Mouse (Mus musculus): Measurements from ENCODE around the gene 9330182L06Rik. TPM values are rescaled to one million over a fixed set of nuclear protein-coding genes. Genes with fewer than 3 reads are reported as not detected.

The 9330182L06Rik gene
- total and polyA plus RNA-seq, 2 experiments, result 0.20 to 0.46 TPM

DNA sequence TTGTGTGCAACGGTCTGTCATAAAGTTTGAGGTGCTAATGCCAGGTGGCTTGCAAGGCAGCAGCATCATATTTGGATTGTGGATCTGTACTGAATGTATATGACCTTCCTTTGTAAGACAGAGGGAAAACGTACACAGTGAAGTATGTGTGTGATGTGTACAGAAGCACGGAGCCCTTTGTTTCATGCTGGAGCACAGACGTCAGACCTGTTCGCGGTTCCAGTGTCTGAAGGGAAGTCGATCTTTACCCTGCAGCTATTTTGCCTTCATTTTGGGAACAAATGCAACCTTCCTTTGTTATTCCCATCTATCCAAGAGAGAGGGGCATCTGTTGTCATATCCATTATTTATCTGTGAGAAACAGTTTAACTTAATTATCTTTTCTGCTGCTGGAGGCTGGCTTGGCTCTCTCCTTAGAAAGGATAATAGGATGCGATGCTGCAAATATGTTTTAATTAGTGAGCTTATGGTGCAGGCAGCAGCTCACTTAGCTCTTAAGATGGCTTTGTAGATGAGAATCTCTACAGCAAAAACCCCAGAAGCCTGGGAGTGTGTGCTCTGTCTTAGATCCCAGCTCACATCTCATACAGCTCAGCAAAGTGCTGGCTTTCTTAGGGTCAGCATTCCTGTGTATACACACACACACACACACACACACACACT is 73.7 kb downstream of the 9330182L06Rik start:
- no peak for DNase-seq (ENCODE audit: extremely low read depth, low read depth, low spot score)
- WGBS, result 82% methylated on average over 8 of the region's 8 CpGs
- TF ChIP-seq POLR2A (IDR thresholded peaks at IDR 0.05; ENCODE audit: extremely low read depth, insufficient read depth, low read length) (no peak), CTCF (IDR thresholded peaks at IDR 0.05; ENCODE audit: low read depth, low read length) (no peak)
- Histone ChIP-seq H3K27ac (replicated peaks; ENCODE audit: insufficient read depth, low read depth, low read length) (no peak overlapping the region), H3K4me3 (ENCODE audit: insufficient read depth, low read depth, low read length) (no peak overlapping the region), H3K36me3 (ENCODE audit: control insufficient read depth, insufficient read depth, low read length) (no peaks in the 10 kb centered on the region), H3K4me1 (ENCODE audit: control insufficient read depth, insufficient read depth, low read length) (no peaks in the 10 kb centered on the region), H3K9ac (ENCODE audit: low read depth, low read length) (no peak overlapping the region), H3K79me2 (ENCODE audit: control insufficient read depth, insufficient read depth, low read length) (no peaks in the 10 kb centered on the region), H3K27me3 (ENCODE audit: control insufficient read depth, insufficient read depth, low read length) (no peaks in the 10 kb centered on the region)

DNA sequence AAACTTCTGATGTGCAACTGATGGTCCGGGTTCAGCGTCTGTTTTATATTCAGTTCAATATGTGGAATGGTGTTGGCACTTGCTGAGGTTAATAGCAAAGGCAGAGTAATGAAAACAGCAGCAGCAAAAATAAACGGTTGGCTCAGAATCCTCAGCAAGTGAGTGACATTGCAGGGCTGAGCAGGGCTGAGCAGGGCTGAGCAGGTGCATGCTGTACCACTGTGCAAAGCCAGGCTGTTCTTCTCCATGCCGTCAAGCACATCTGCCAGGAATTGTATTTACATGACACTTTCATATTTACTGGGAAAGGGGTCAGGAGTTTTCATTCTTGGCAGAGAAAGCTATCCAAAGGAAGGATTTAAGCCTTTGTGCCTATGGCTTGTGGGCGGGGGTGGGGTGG is 78.7 kb downstream of the 9330182L06Rik start:
- 82% methylated on average over 5 of the region's 5 CpGs for whole genome bisulfite sequencing
- Histone ChIP-seq H3K4me3 (ENCODE audit: insufficient read depth, low read depth, low read length) (no peak overlapping the region), H3K27me3 (ENCODE audit: control insufficient read depth, insufficient read depth, low read length) (no peaks in the 10 kb centered on the region), H3K9ac (ENCODE audit: low read depth, low read length) (no peak overlapping the region), H3K79me2 (ENCODE audit: control insufficient read depth, insufficient read depth, low read length) (no peaks in the 10 kb centered on the region), H3K4me1 (ENCODE audit: control insufficient read depth, insufficient read depth, low read length) (no peaks in the 10 kb centered on the region), H3K27ac (replicated peaks; ENCODE audit: insufficient read depth, low read depth, low read length) (no peak overlapping the region), H3K36me3 (ENCODE audit: control insufficient read depth, insufficient read depth, low read length) (no peaks in the 10 kb centered on the region)
- TF ChIP-seq CTCF (IDR thresholded peaks at IDR 0.05; ENCODE audit: low read depth, low read length), result no peak
- DNase-seq (ENCODE audit: extremely low read depth, low read depth, low spot score), result no peak

DNA sequence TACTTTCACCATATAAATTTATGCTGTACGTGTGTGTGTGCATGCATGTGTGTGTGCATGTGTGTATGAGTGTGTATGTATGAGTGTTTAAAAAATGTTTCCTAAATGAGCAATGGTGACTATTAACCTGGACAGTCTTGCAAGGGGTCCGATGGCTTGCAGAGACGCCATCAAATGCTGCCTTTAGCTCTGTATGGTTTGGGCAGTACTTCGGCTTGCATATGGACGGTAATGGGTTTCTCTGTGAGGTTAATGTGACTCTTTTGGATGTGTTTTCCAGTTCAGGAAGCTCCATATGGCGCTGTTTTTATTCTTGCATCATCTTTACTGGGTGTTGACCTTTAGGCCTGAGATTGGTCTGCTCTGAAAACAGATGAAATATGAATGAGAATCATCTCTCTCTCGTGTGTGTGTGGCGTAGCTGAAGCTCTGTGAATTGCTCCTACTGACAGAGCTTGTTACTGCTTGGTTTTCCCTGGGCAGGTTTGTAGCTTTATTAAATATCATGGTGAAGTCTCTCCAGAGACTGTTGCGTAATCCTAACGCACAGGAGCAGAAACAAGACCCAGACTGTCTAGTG is 79.2 kb downstream of the 9330182L06Rik start:
- no peak for TF ChIP-seq POLR2A (IDR thresholded peaks at IDR 0.05; ENCODE audit: extremely low read depth, insufficient read depth, low read length)
- no peak for TF ChIP-seq CTCF (IDR thresholded peaks at IDR 0.05; ENCODE audit: low read depth, low read length)

DNA sequence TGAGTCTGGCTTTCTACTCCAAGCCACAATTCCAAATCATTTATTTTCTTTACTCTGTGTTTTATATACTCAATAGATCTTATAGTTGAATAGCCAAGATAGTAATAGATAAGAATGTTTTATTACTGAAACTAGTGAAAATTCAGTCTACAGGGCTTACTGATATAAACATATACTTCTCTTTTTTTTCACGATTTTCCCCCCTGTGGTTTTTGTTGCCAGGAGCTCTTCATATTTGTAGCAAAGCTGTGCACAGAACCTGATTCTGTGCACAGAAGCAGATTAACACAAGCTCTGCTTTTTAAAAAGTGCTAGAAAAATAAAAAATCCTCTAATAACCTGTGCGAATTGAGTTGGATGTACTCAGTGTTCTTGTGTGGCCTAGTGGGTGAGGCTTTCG is 79.7 kb downstream of the 9330182L06Rik start:
- no peak for DNase-seq (ENCODE audit: extremely low read depth, low read depth, low spot score)
- Histone ChIP-seq H3K27ac (replicated peaks; ENCODE audit: insufficient read depth, low read depth, low read length) (no peak overlapping the region), H3K9ac (ENCODE audit: low read depth, low read length) (no peak overlapping the region), H3K4me1 (ENCODE audit: control insufficient read depth, insufficient read depth, low read length) (no peaks in the 10 kb centered on the region), H3K4me3 (ENCODE audit: insufficient read depth, low read depth, low read length) (no peak overlapping the region), H3K27me3 (ENCODE audit: control insufficient read depth, insufficient read depth, low read length) (no peaks in the 10 kb centered on the region), H3K79me2 (ENCODE audit: control insufficient read depth, insufficient read depth, low read length) (no peaks in the 10 kb centered on the region), H3K36me3 (ENCODE audit: control insufficient read depth, insufficient read depth, low read length) (no peaks in the 10 kb centered on the region)
- WGBS, result 82% methylated on average over 3 of the region's 3 CpGs
- TF ChIP-seq POLR2A (IDR thresholded peaks at IDR 0.05; ENCODE audit: extremely low read depth, insufficient read depth, low read length), result no peak
- TF ChIP-seq CTCF (IDR thresholded peaks at IDR 0.05; ENCODE audit: low read depth, low read length), result no peak

More for the DNA sequence above, 79.2 kb downstream of the 9330182L06Rik start:
- no peak overlapping the region for H3K9ac ChIP-seq (ENCODE audit: low read depth, low read length)
- no peaks in the 10 kb centered on the region for H3K79me2 ChIP-seq (ENCODE audit: control insufficient read depth, insufficient read depth, low read length)
- H3K27ac ChIP-seq (replicated peaks; ENCODE audit: insufficient read depth, low read depth, low read length), result no peak overlapping the region
- WGBS, result 85% methylated on average over 10 of the region's 10 CpGs
- H3K27me3 ChIP-seq (ENCODE audit: control insufficient read depth, insufficient read depth, low read length), result no peaks in the 10 kb centered on the region
- H3K36me3 ChIP-seq (ENCODE audit: control insufficient read depth, insufficient read depth, low read length), result no peaks in the 10 kb centered on the region
- H3K4me3 ChIP-seq (ENCODE audit: insufficient read depth, low read depth, low read length), result no peak overlapping the region
- no peaks in the 10 kb centered on the region for H3K4me1 ChIP-seq (ENCODE audit: control insufficient read depth, insufficient read depth, low read length)
- DNase-seq (ENCODE audit: extremely low read depth, low read depth, low spot score), result no peak

DNA sequence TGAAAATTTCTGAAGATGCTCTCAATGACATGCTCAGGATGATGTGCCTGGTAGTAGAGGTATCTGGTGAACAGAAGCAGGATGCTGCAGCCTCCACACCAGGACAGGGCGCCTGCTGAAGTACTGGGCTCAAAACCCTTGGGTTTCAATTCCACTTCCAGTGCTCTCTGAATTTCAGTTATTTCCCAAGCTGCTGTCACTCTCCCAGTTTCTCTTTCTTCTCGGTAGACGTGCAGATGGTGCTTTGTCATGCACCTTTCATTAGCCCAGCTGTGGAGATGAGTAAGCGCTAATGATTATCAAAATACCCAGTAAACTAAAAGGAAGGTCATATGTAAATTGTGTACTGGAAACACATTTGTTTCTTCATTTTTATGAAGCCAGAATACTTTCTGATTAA is 80.6 kb downstream of the 9330182L06Rik start:
- H3K79me2 ChIP-seq (ENCODE audit: control insufficient read depth, insufficient read depth, low read length), result no peaks in the 10 kb centered on the region
- DNase-seq (ENCODE audit: extremely low read depth, low read depth, low spot score), result no peak
- TF ChIP-seq CTCF (IDR thresholded peaks at IDR 0.05; ENCODE audit: low read depth, low read length) (no peak), POLR2A (IDR thresholded peaks at IDR 0.05; ENCODE audit: extremely low read depth, insufficient read depth, low read length) (no peak)
- H3K36me3 ChIP-seq (ENCODE audit: control insufficient read depth, insufficient read depth, low read length), result no peaks in the 10 kb centered on the region
- no peak overlapping the region for H3K27ac ChIP-seq (replicated peaks; ENCODE audit: insufficient read depth, low read depth, low read length)
- no peaks in the 10 kb centered on the region for H3K4me1 ChIP-seq (ENCODE audit: control insufficient read depth, insufficient read depth, low read length)
- H3K4me3 ChIP-seq (ENCODE audit: insufficient read depth, low read depth, low read length), result no peak overlapping the region
- WGBS, result 78% methylated on average over 4 of the region's 4 CpGs
- H3K9ac ChIP-seq (ENCODE audit: low read depth, low read length), result no peak overlapping the region
- H3K27me3 ChIP-seq (ENCODE audit: control insufficient read depth, insufficient read depth, low read length), result no peaks in the 10 kb centered on the region

DNA sequence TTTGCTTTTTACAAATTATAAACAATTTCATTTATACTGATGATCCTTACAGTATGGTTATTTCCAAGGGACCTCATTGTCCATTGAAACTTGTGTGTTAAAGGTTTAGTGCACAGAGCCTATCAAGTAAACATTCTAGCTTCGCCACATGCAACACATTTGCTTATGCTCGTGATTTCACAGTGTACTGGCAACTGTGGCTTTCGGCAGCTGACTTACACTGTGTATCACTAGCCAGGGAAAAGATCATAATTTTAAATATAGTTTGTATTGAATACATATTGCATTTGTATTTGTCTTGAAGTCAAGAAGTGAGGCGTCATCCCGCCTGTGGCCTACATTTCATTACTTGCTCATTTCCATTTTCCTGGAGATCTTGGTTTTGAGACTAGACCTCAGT is 86.2 kb downstream of the 9330182L06Rik start:
- Histone ChIP-seq H3K9ac (ENCODE audit: low read depth, low read length) (no peak overlapping the region), H3K27ac (replicated peaks; ENCODE audit: insufficient read depth, low read depth, low read length) (no peak overlapping the region), H3K27me3 (ENCODE audit: control insufficient read depth, insufficient read depth, low read length) (no peaks in the 10 kb centered on the region), H3K4me1 (ENCODE audit: control insufficient read depth, insufficient read depth, low read length) (no peaks in the 10 kb centered on the region), H3K4me3 (ENCODE audit: insufficient read depth, low read depth, low read length) (no peak overlapping the region), H3K36me3 (ENCODE audit: control insufficient read depth, insufficient read depth, low read length) (no peaks in the 10 kb centered on the region), H3K79me2 (ENCODE audit: control insufficient read depth, insufficient read depth, low read length) (no peaks in the 10 kb centered on the region)
- 90% methylated on average over 5 of the region's 5 CpGs for WGBS
- no peak for DNase-seq (ENCODE audit: extremely low read depth, low read depth, low spot score)
- TF ChIP-seq CTCF (IDR thresholded peaks at IDR 0.05; ENCODE audit: low read depth, low read length), result no peak
- TF ChIP-seq POLR2A (IDR thresholded peaks at IDR 0.05; ENCODE audit: extremely low read depth, insufficient read depth, low read length), result no peak

Measured in liver, adult 2 months (tissue).